Mouse (Mus musculus) CD4-positive, CD25-positive, alpha-beta regulatory T cell (primary cell): ENCODE data around the gene Neto2. TPM values are rescaled to one million over a fixed set of nuclear protein-coding genes. Genes with fewer than 3 reads are reported as not detected.

ENCODE experiments used
- polyA plus RNA-seq: library from polyadenylated mRNA; unstranded; fragments of 100-300 nt; shearing (Covaris generic); gene quantifications from one replicate; pipeline ENCODE4 v1.2.1, GENCODE M21; 2017

Gene Neto2
- polyA plus RNA-seq = 1.5 TPM

GRCm38 (mm10) chr8:85700751-85701351, at the start of gene Neto2:
Gene Neto2 (minus strand): TSS chr8:85700924.

Other genes starting within 250 kb of the Neto2 start
- 0.87 TPM for gene Gpt2, start 208.3 kb downstream of the Neto2 start, polyA plus RNA-seq
- gene Dnaja2, start 145.6 kb downstream of the Neto2 start, polyA plus RNA-seq = 228 TPM
- gene Itfg1, start 140.0 kb upstream of the Neto2 start, polyA plus RNA-seq = 59.6 TPM
- gene Phkb, start 140.0 kb upstream of the Neto2 start, polyA plus RNA-seq = 28.9 TPM